Mouse (Mus musculus) frontal cortex, postnatal 36 days (tissue): ENCODE results near the gene Rasip1.

Source experiments
- DNase-seq, 2 experiments: peaks; one replicate each; pipeline ENCODE4 v3.0.0; 2022; ENCODE audit warnings: low spot score in 2 of 2

Gene Rasip1

GRCm38 (mm10) chr7:45624718-45625117 is 2.6 kb upstream of the Rasip1 start:
- no peak for DNase-seq

GRCm38 (mm10) chr7:45625481-45625880 is 1.8 kb upstream of the Rasip1 start:
- DNase-seq: no peak

GRCm38 (mm10) chr7:45626571-45627076 is 664 bp upstream of the Rasip1 start:
- DNase-seq: no peak

GRCm38 (mm10) chr7:45628364-45629294 is 1.3 kb downstream of the Rasip1 start:
- DNase-seq: peak; percentile 76 to 80

GRCm38 (mm10) chr7:45630064-45630907 is 3.0 kb downstream of the Rasip1 start:
- DNase-seq: no peak

GRCm38 (mm10) chr7:45632499-45632898 is 5.2 kb downstream of the Rasip1 start:
- peak; percentile 37 to 40 for DNase-seq

- DNase-seq: no peak
Observed at GRCm38 (mm10) chr7:45634946-45635681, 7.8 kb downstream of the Rasip1 start.

- no peak for DNase-seq
Observed at GRCm38 (mm10) chr7:45635711-45636688, 8.7 kb downstream of the Rasip1 start.

- DNase-seq: no peak
Observed at GRCm38 (mm10) chr7:45637710-45638109, 10.4 kb downstream of the Rasip1 start.

GRCm38 (mm10) chr7:45638623-45639401 is 11.5 kb downstream of the Rasip1 start:
- peak; percentile 92 to 98 for DNase-seq

GRCm38 (mm10) chr7:45639561-45640027 is 12.3 kb downstream of the Rasip1 start, which contains the start of gene Mamstr:
Mamstr (plus strand) TSS chr7:45639977.
- DNase-seq: no peak

- DNase-seq: no peak
Observed at GRCm38 (mm10) chr7:45640191-45640957, 13.1 kb downstream of the Rasip1 start.

- DNase-seq: no peak
Observed at GRCm38 (mm10) chr7:45641391-45642040, 14.2 kb downstream of the Rasip1 start.

GRCm38 (mm10) chr7:45642083-45642482 is 14.8 kb downstream of the Rasip1 start:
- DNase-seq: no peak

- DNase-seq: no peak
Observed at GRCm38 (mm10) chr7:45642503-45643255, 15.4 kb downstream of the Rasip1 start.

- DNase-seq: peak; percentile 91 to 93
Observed at GRCm38 (mm10) chr7:45643441-45644178, 16.3 kb downstream of the Rasip1 start.

GRCm38 (mm10) chr7:45644183-45644582 is 16.9 kb downstream of the Rasip1 start:
- peak; percentile 75 to 77 for DNase-seq
